Mouse (Mus musculus) small intestine, adult 2 months (tissue): ENCODE measurements around the gene Lpgat1. TPM values are rescaled to one million over a fixed set of nuclear protein-coding genes. Genes with fewer than 3 reads are reported as not detected.

Experiments
- H3K27ac ChIP-seq: fragments of 200-500 bp; 2 replicates; pipeline ENCODE4 v1.5.1; 2012; ENCODE audit warnings: low read depth, low read length, control low read depth, inconsistent platforms; ENCODE audit not compliant: insufficient read depth
- H3K27me3 ChIP-seq: fragments of 200-500 bp; 2 replicates; pipeline ENCODE4 v1.6.1; 2012; ENCODE audit warnings: mild to moderate bottlenecking, moderate library complexity, low read length, inconsistent platforms; ENCODE audit not compliant: control insufficient read depth, insufficient read depth
- H3K36me3 ChIP-seq: fragments of 200-500 bp; 2 replicates; pipeline ENCODE4 v1.6.1; 2012; ENCODE audit warnings: mild to moderate bottlenecking, low read length, control low read depth, inconsistent platforms; ENCODE audit not compliant: control insufficient read depth, insufficient read depth
- H3K4me1 ChIP-seq: fragments of 200-500 bp; 2 replicates; pipeline ENCODE4 v1.6.1; 2012; ENCODE audit warnings: low read length, inconsistent platforms, mixed read lengths; ENCODE audit not compliant: control insufficient read depth, insufficient read depth, insufficient read length
- H3K4me3 ChIP-seq: fragments of 200-500 bp; 2 replicates; pipeline ENCODE4 v1.5.1; 2012; ENCODE audit warnings: low read depth, mild to moderate bottlenecking, control low read depth, inconsistent platforms, low read length, moderate library complexity
- CTCF ChIP-seq: fragments of 200-500 bp; IDR thresholded peaks from 2 replicates; pipeline ENCODE4 v1.5.1; 2012; ENCODE audit warnings: low read depth, mild to moderate bottlenecking, control low read depth, inconsistent platforms, low read length, moderate library complexity, mixed read lengths; ENCODE audit not compliant: insufficient replicate concordance, insufficient read length; ENCODE audit errors: extremely low read depth
- POLR2A ChIP-seq: fragments of 200-500 bp; IDR thresholded peaks from 2 replicates; pipeline ENCODE4 v1.6.1; 2012; ENCODE audit warnings: low read depth, mild to moderate bottlenecking, control low read depth, inconsistent platforms, low read length, moderate library complexity
- WGBS: fragments of 180-500 bp; shearing (Covaris S2); methylation state at CpG from one replicate; pipeline ENCODE4 v1.1.7; 2018; 5-methylcytosine and 5-hydroxymethylcytosine counted together
- polyA plus RNA-seq: library from polyadenylated mRNA; depleted of rRNA; stranded (reverse); fragments of >200 nt; gene quantifications from 2 replicates; pipeline ENCODE4 v1.2.3, GENCODE M21; 2012; rRNA removed

Lpgat1 gene
- polyA plus RNA-seq, 1 experiment: 20.1 TPM

DNA sequence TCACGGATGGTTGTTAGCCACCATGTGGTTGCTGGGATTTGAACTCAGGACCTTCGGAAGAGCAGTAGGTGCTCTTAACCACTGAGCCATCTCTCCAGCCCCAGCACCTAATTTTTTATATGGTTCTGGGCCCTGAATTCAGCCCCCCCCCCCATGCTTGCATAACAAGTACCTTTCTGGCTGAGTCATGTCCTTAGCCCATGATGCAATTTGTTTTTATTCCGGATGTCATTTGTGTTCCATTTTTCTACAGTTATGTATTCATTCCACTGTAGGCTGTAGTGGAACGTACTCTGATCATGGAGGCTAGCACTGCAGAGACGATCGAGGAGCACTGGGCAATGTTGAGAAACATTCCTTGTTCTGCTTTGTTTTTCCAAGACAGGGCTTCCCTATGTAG lies 115.8 kb downstream of the Lpgat1 start:
- TF ChIP-seq CTCF (no peak), POLR2A (no peak)
- no peak overlapping the region for H3K4me3 ChIP-seq
- no peaks in the 10 kb centered on the region for H3K27me3 ChIP-seq
- H3K36me3 ChIP-seq: peaks cover 8% of the 10 kb centered on the region
- H3K27ac ChIP-seq: no peak overlapping the region
- WGBS: 95% methylated on average over 6 of the region's 6 CpGs
- peaks cover 18% of the 10 kb centered on the region for H3K4me1 ChIP-seq

Other genes starting within 250 kb of the Lpgat1 start
- gene Dtl, start 142.3 kb upstream of the Lpgat1 start, polyA plus RNA-seq: 0.51 and 0.80 TPM in 2 replicates
- 4.6 and 9.8 TPM in 2 replicates for gene Ints7, start 142.2 kb upstream of the Lpgat1 start, polyA plus RNA-seq
- 1.7 and 5.5 TPM in 2 replicates for gene Nek2, start 103.6 kb downstream of the Lpgat1 start, polyA plus RNA-seq
- 15.3 and 16.5 TPM in 2 replicates for gene Slc30a1, start 188.9 kb downstream of the Lpgat1 start, polyA plus RNA-seq